Mouse (Mus musculus): Measurements from ENCODE around the gene Derl2. TPM values are rescaled to one million over a fixed set of nuclear protein-coding genes. Genes with fewer than 3 reads are reported as not detected.

Derl2 gene
- polyA plus RNA-seq, 1 experiment from 2014 or later = 41.3 TPM

- DNase-seq (ENCODE audit: low spot score) = no peak
Observed at GRCm38 (mm10) chr11:70975193-70975592, 44.4 kb downstream of the Derl2 start.

DNA sequence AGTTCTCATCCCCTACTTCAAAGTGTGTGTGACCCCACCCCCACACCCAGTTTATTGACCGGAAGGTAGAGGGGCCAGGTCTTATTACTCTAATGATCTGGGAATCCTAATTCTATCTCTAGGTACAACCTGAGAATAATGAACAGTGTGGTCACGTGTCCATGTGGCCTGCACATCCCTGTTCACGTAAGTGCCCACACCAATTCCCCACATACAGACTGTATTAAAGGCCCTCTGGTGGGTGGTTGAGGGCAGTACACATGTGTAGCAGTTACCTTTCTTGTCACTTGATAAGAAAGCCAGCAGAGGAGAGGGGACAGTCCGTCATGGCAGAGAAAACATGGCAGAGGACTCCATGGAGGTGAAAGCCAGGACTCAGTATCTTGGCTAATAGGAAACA, 45.7 kb downstream of the Derl2 start:
- ATAC-seq (replicated peaks; ENCODE audit: low FRiP score) = no peak
- DNase-seq (ENCODE audit: low spot score) = no peak
- H3K36me3 ChIP-seq (ENCODE audit: control insufficient read depth, insufficient read depth, low read length) = peaks cover 17% of the 10 kb centered on the region; the same call in 1 of the 2 replicates
- no peak overlapping the region for H3K4me3 ChIP-seq (ENCODE audit: low read depth, low read length)
- H3K9me3 ChIP-seq (ENCODE audit: control insufficient read depth, low read length) = no peaks in the 10 kb centered on the region; the same call in 1 of the 2 replicates
- H3K9ac ChIP-seq (ENCODE audit: low read length) = no peak overlapping the region
- H3K4me1 ChIP-seq (replicated peaks; ENCODE audit: control insufficient read depth, insufficient read depth, low read length) = no peaks in the 10 kb centered on the region
- 88% methylated on average over 4 of the region's 4 CpGs for WGBS
- H3K27me3 ChIP-seq (ENCODE audit: control insufficient read depth, insufficient read depth, low read length) = no peaks in the 10 kb centered on the region
- no peak overlapping the region for H3K4me2 ChIP-seq (ENCODE audit: low read depth, low read length, severe bottlenecking)
- H3K27ac ChIP-seq (ENCODE audit: low read depth, low read length) = no peak overlapping the region

More at GRCm38 (mm10) chr11:70975193-70975592, 44.4 kb downstream of the Derl2 start:
- Histone ChIP-seq H3K4me1 (replicated peaks; ENCODE audit: control insufficient read depth, insufficient read depth, low read length) (no peaks in the 10 kb centered on the region), H3K9me3 (ENCODE audit: control insufficient read depth, low read length) (no peaks in the 10 kb centered on the region; the same call in 1 of the 2 replicates), H3K27me3 (ENCODE audit: control insufficient read depth, insufficient read depth, low read length) (no peaks in the 10 kb centered on the region), H3K9ac (ENCODE audit: low read length) (no peak overlapping the region), H3K27ac (ENCODE audit: low read depth, low read length) (no peak overlapping the region), H3K4me2 (ENCODE audit: low read depth, low read length, severe bottlenecking) (no peak overlapping the region), H3K4me3 (ENCODE audit: low read depth, low read length) (no peak overlapping the region), H3K36me3 (ENCODE audit: control insufficient read depth, insufficient read depth, low read length) (peaks cover 17% of the 10 kb centered on the region; the same call in 1 of the 2 replicates)
- WGBS = 75% methylated on average over 2 of the region's 2 CpGs
- ATAC-seq (replicated peaks; ENCODE audit: low FRiP score) = no peak

DNA sequence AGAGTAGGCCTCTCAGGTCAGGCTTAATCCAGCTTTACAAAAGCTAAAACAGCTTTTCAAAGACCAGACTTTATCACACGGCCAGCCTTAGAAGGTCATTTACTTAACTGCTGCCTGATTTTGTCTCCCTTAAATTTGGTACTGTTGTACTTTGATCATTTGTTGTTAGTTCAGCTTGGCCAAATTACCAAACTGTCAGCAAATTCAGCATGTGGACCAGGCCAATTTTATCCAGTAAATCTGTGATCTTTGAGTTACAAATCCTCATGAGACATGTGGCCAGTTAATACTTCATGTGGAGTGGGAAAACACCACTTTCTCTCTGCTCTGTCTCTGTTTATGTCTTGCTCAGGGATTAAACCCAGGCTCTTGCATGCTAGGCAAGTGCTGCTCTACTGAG, 47.1 kb downstream of the Derl2 start:
- H3K4me3 ChIP-seq (ENCODE audit: low read depth, low read length) = no peak overlapping the region
- ATAC-seq (replicated peaks; ENCODE audit: low FRiP score) = no peak
- no peaks in the 10 kb centered on the region for H3K27me3 ChIP-seq (ENCODE audit: control insufficient read depth, insufficient read depth, low read length)
- no peak overlapping the region for H3K9ac ChIP-seq (ENCODE audit: low read length)
- no peak overlapping the region for H3K4me2 ChIP-seq (ENCODE audit: low read depth, low read length, severe bottlenecking)
- H3K9me3 ChIP-seq (ENCODE audit: control insufficient read depth, low read length) = no peaks in the 10 kb centered on the region; the same call in 1 of the 2 replicates
- no peak for DNase-seq (ENCODE audit: low spot score)
- H3K4me1 ChIP-seq (replicated peaks; ENCODE audit: control insufficient read depth, insufficient read depth, low read length) = no peaks in the 10 kb centered on the region; the same call in 1 of the 2 replicates
- H3K36me3 ChIP-seq (ENCODE audit: control insufficient read depth, insufficient read depth, low read length) = peaks cover 10% of the 10 kb centered on the region; the same call in 1 of the 2 replicates
- no peak overlapping the region for H3K27ac ChIP-seq (ENCODE audit: low read depth, low read length)
- WGBS = 50% methylated on average over 1 of the region's 1 CpGs

GRCm38 (mm10) chr11:70970560-70971540, 48.8 kb downstream of the Derl2 start:
- 19% methylated on average over 24 of the region's 24 CpGs for WGBS
- Histone ChIP-seq H3K27ac (ENCODE audit: low read depth, low read length) (0 out of 2 replicates have a peak overlapping the region, but pooled peaks have one; percentile 18), H3K36me3 (ENCODE audit: control insufficient read depth, insufficient read depth, low read length) (no peaks in the 10 kb centered on the region; the same call in 1 of the 2 replicates), H3K4me1 (replicated peaks; ENCODE audit: control insufficient read depth, insufficient read depth, low read length) (no peaks in the 10 kb centered on the region; the same call in 1 of the 2 replicates), H3K4me3 (ENCODE audit: low read depth, low read length) (peak overlapping the region; percentile 94), H3K27me3 (ENCODE audit: control insufficient read depth, insufficient read depth, low read length) (no peaks in the 10 kb centered on the region), H3K4me2 (ENCODE audit: low read depth, low read length, severe bottlenecking) (peak overlapping the region; percentile 80), H3K9me3 (ENCODE audit: control insufficient read depth, low read length) (no peaks in the 10 kb centered on the region; the same call in 1 of the 2 replicates), H3K9ac (ENCODE audit: low read length) (peak overlapping the region; percentile 65)
- no peak; the same call in 1 of the 2 replicates for ATAC-seq (replicated peaks; ENCODE audit: low FRiP score)
- no peak for DNase-seq (ENCODE audit: low spot score)

GRCm38 (mm10) chr11:70969821-70970559, 49.7 kb downstream of the Derl2 start, which contains the start of the genes Nup88 and Rpain:
TSS of gene Nup88 (minus strand) at chr11:70969973.
TSS of gene Rpain (plus strand) at chr11:70970213.
- H3K27ac ChIP-seq (ENCODE audit: low read depth, low read length) = peak within 1 kb of the TSS; percentile 71
- peak within 1 kb of the TSS; percentile 80 for H3K4me2 ChIP-seq (ENCODE audit: low read depth, low read length, severe bottlenecking)
- no peaks in the 10 kb centered on the region; the same call in 1 of the 2 replicates for H3K4me1 ChIP-seq (replicated peaks; ENCODE audit: control insufficient read depth, insufficient read depth, low read length)
- no peaks in the 10 kb centered on the region; the same call in 1 of the 2 replicates for H3K9me3 ChIP-seq (ENCODE audit: control insufficient read depth, low read length)
- peak within 1 kb of the TSS; percentile 88 for H3K9ac ChIP-seq (ENCODE audit: low read length)
- peak within 1 kb of the TSS; percentile 94 for H3K4me3 ChIP-seq (ENCODE audit: low read depth, low read length)
- WGBS = under 1% methylated on average over 43 of the region's 43 CpGs
- peaks cover 4% of the 10 kb centered on the region; the same call in 1 of the 2 replicates for H3K36me3 ChIP-seq (ENCODE audit: control insufficient read depth, insufficient read depth, low read length)
- DNase-seq (ENCODE audit: low spot score) = peak; percentile 97
- H3K27me3 ChIP-seq (ENCODE audit: control insufficient read depth, insufficient read depth, low read length) = no peaks in the 10 kb centered on the region
- peak; percentile 97 for ATAC-seq (replicated peaks; ENCODE audit: low FRiP score)

DNA sequence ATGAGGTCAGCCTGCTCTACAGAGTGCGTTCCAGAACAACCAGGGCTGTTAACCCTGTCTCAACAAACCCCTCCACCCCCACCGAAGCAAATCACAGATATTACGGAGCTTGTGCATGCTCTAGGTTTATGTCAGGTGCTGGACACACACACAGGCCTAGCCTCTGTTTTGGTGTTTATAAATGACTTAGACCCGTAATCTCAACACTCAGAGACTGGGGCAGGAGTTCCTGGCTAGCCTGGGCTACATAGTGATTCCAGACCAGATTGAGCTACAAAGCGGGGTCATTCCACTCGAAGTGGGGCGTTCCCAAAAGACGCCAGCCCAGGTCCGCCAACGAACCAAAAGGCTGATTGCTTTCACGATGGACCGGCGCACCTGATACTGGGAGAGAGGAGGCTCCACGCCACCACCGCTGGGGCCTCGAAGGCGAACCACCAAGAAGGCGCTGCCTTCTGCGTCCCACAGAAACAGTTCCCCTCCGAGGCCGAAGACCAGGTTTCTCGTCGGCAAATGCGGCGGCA, 50.3 kb downstream of the Derl2 start:
- DNase-seq (ENCODE audit: low spot score) = no peak
- Histone ChIP-seq H3K36me3 (ENCODE audit: control insufficient read depth, insufficient read depth, low read length) (peaks cover 8% of the 10 kb centered on the region; the same call in 1 of the 2 replicates), H3K27ac (ENCODE audit: low read depth, low read length) (peak overlapping the region; percentile 68), H3K4me2 (ENCODE audit: low read depth, low read length, severe bottlenecking) (peak overlapping the region; percentile 49), H3K27me3 (ENCODE audit: control insufficient read depth, insufficient read depth, low read length) (no peaks in the 10 kb centered on the region), H3K4me1 (replicated peaks; ENCODE audit: control insufficient read depth, insufficient read depth, low read length) (no peaks in the 10 kb centered on the region; the same call in 1 of the 2 replicates), H3K9me3 (ENCODE audit: control insufficient read depth, low read length) (no peaks in the 10 kb centered on the region; the same call in 1 of the 2 replicates), H3K9ac (ENCODE audit: low read length) (peak overlapping the region; percentile 88), H3K4me3 (ENCODE audit: low read depth, low read length) (peak overlapping the region; percentile 94)
- ATAC-seq (replicated peaks; ENCODE audit: low FRiP score) = peak; percentile 10; the same call in 1 of the 2 replicates
- 1% methylated on average over 25 of the region's 25 CpGs for WGBS

- 73% methylated on average over 4 of the region's 4 CpGs for WGBS
- no peak overlapping the region for H3K4me2 ChIP-seq (ENCODE audit: low read depth, low read length, severe bottlenecking)
- DNase-seq (ENCODE audit: low spot score) (no peak), ATAC-seq (replicated peaks; ENCODE audit: low FRiP score) (no peak)
- H3K9ac ChIP-seq (ENCODE audit: low read length) = no peak overlapping the region
- H3K36me3 ChIP-seq (ENCODE audit: control insufficient read depth, insufficient read depth, low read length) = peaks cover 16% of the 10 kb centered on the region
- no peaks in the 10 kb centered on the region for H3K27me3 ChIP-seq (ENCODE audit: control insufficient read depth, insufficient read depth, low read length)
- H3K4me3 ChIP-seq (ENCODE audit: low read depth, low read length) = no peak overlapping the region
- no peaks in the 10 kb centered on the region for H3K9me3 ChIP-seq (ENCODE audit: control insufficient read depth, low read length)
- no peak overlapping the region for H3K27ac ChIP-seq (ENCODE audit: low read depth, low read length)
- H3K4me1 ChIP-seq (replicated peaks; ENCODE audit: control insufficient read depth, insufficient read depth, low read length) = no peaks in the 10 kb centered on the region; the same call in 1 of the 2 replicates
Observed at GRCm38 (mm10) chr11:70964222-70964907, 55.3 kb downstream of the Derl2 start.
